In genomic region chr11:86500795-86501194, GRCm38 (mm10) we compare ENCODE assay signal across 28 mouse cellular contexts. TPM values are rescaled to one million over a fixed set of nuclear protein-coding genes. Genes with fewer than 3 reads are reported as not detected.
DNase-seq lines count a peak whose midpoint lies in the region; ATAC-seq and TF ChIP-seq lines count a peak whose summit lies in the region.
"Had no signal": no experiment of that assay in that cellular context is flagged by ENCODE, and none has a peak within 500 bp of the region (broad histone marks: within the 10 kb centered on the region; RNA-seq: fewer than 3 reads in every experiment).

No protein-coding gene starts in this region.

- no peaks in the 10 kb centered on the region for H3K9me3 ChIP-seq in ES-E14 (ENCODE audit: control insufficient read depth, insufficient read depth, low read depth, low read length)
- H3K9me3 ChIP-seq in forebrain, embryonic 14.5 days (replicated peaks; ENCODE audit: control insufficient read depth, low read length) = no peaks in the 10 kb centered on the region
- H3K9me3 ChIP-seq in midbrain, embryonic 13.5 days = no peaks in the 10 kb centered on the region
- H3K9me3 ChIP-seq: embryonic facial prominence, embryonic 10.5 days; embryonic facial prominence, embryonic 13.5 days; forebrain, embryonic 10.5 days; forebrain, embryonic 13.5 days; heart, embryonic 10.5 days; heart, embryonic 13.5 days; hindbrain, embryonic 15.5 days had no signal

- H3K9ac ChIP-seq in ES-E14 (ENCODE audit: insufficient read depth, low read depth, low read length, poor library complexity, severe bottlenecking) = no peak overlapping the region
- no peak overlapping the region for H3K9ac ChIP-seq in forebrain, embryonic 14.5 days (ENCODE audit: low read length)
- H3K9ac ChIP-seq in midbrain, embryonic 13.5 days (replicated peaks) = no peak overlapping the region
- H3K9ac ChIP-seq: embryonic facial prominence, embryonic 13.5 days; forebrain, embryonic 13.5 days; forebrain, postnatal 0 days; heart, embryonic 13.5 days; hindbrain, embryonic 15.5 days had no signal

- WGBS in forebrain, embryonic 14.5 days = 85% methylated on average over 1 of the region's 1 CpGs
- 78% methylated on average over 1 of the region's 1 CpGs for whole genome bisulfite sequencing in midbrain, embryonic 13.5 days

- H3K27me3 ChIP-seq in forebrain, embryonic 14.5 days (replicated peaks; ENCODE audit: control insufficient read depth, insufficient read depth, low read length) = no peaks in the 10 kb centered on the region
- no peaks in the 10 kb centered on the region for H3K27me3 ChIP-seq in midbrain, embryonic 13.5 days
- H3K27me3 ChIP-seq: embryonic facial prominence, embryonic 13.5 days; forebrain, embryonic 13.5 days; heart, embryonic 13.5 days; hindbrain, embryonic 15.5 days had no signal

- in situ Hi-C loops in ES-E14 (cut with MboI; ENCODE audit: low sequenced_read_pairs in 2 of 2, unreplicated experiment in 2 of 2) = no loop called here

- H3K4me1 ChIP-seq in ES-E14 (ENCODE audit: control insufficient read depth in 2 of 2, insufficient read depth in 2 of 2, low read length in 2 of 2, poor library complexity in 1 of 2) = peaks cover 3 to 6% of the 10 kb centered on the region in 2 experiments; a peak in 3 of 4 replicates
- H3K4me1 ChIP-seq in forebrain, embryonic 14.5 days (ENCODE audit: control insufficient read depth, insufficient read depth, low read length) = no peaks in the 10 kb centered on the region
- no peaks in the 10 kb centered on the region for H3K4me1 ChIP-seq in midbrain, embryonic 13.5 days (replicated peaks)
- H3K4me1 ChIP-seq: embryonic facial prominence, embryonic 10.5 days; embryonic facial prominence, embryonic 13.5 days; forebrain, embryonic 10.5 days; forebrain, embryonic 13.5 days; heart, embryonic 10.5 days; hindbrain, embryonic 15.5 days had no signal

- H3K4me3 ChIP-seq in ES-E14 (ENCODE audit: insufficient read depth in 1 of 2, low read depth in 1 of 2, low read length in 2 of 2, poor library complexity in 1 of 2, severe bottlenecking in 1 of 2) = no peak overlapping the region
- no peak overlapping the region for H3K4me3 ChIP-seq in forebrain, embryonic 14.5 days (ENCODE audit: low read depth, low read length)
- no peak overlapping the region for H3K4me3 ChIP-seq in midbrain, embryonic 13.5 days (replicated peaks)
- H3K4me3 ChIP-seq: embryonic facial prominence, embryonic 10.5 days; embryonic facial prominence, embryonic 13.5 days; forebrain, embryonic 10.5 days; forebrain, embryonic 13.5 days; gastrocnemius, adult 2 months; heart, adult 2 months; heart, embryonic 10.5 days; heart, embryonic 13.5 days; hindbrain, embryonic 15.5 days had no signal

- ATAC-seq in forebrain, embryonic 14.5 days = no peak
- ATAC-seq in midbrain, embryonic 13.5 days = no peak
- ATAC-seq: CD4-positive, CD25-positive, alpha-beta regulatory T cell, adult 4 months; forebrain, embryonic 13.5 days; forebrain, postnatal 0 days; intestine, postnatal 0 days had no signal

- DNase-seq in heart, adult 11 months = peak; percentile 16
- no peak for DNase-seq in heart, adult 18-20 months
- DNase-seq in ES-E14 (ENCODE audit: low read depth, low spot score) (no peak), ZHBTc4 (ENCODE audit: low read depth, low spot score) (peak; percentile 25)
- DNase-seq in forebrain, embryonic 14.5 days (ENCODE audit: low spot score) = no peak
- no peak for DNase-seq in spleen, adult 12 weeks (ENCODE audit: low spot score)
- DNase-seq: adrenal gland, adult 8-10 months; adrenal gland, postnatal 25 days; cerebellum, adult 18-20 months; cerebellum, adult 9-10 months; cerebellum, postnatal 14 days; forebrain, postnatal 0 days; gastrocnemius, adult 2 months; gastrocnemius, postnatal 14 days; heart, adult 2 months; heart, postnatal 14 days; heart, postnatal 4 days; kidney, adult 2 months had no signal

- H3K4me2 ChIP-seq in forebrain, embryonic 14.5 days (ENCODE audit: low read length) = no peak overlapping the region
- H3K4me2 ChIP-seq in midbrain, embryonic 13.5 days (replicated peaks) = no peak overlapping the region
- H3K4me2 ChIP-seq: embryonic facial prominence, embryonic 13.5 days; forebrain, embryonic 13.5 days; heart, embryonic 13.5 days; hindbrain, embryonic 15.5 days had no signal

- H3K27ac ChIP-seq in ES-E14 (ENCODE audit: insufficient read depth, low read depth, low read length, poor library complexity, severe bottlenecking) = peak overlapping the region; percentile 40; the same call in 1 of the 2 replicates
- H3K27ac ChIP-seq in forebrain, embryonic 14.5 days (ENCODE audit: low read depth, low read length) = no peak overlapping the region
- no peak overlapping the region for H3K27ac ChIP-seq in midbrain, embryonic 13.5 days
- H3K27ac ChIP-seq: embryonic facial prominence, embryonic 10.5 days; embryonic facial prominence, embryonic 13.5 days; forebrain, embryonic 10.5 days; forebrain, embryonic 13.5 days; gastrocnemius, adult 2 months; heart, adult 2 months; heart, embryonic 10.5 days; heart, embryonic 13.5 days; hindbrain, embryonic 15.5 days had no signal

- H3K36me3 ChIP-seq in ES-E14 (ENCODE audit: control insufficient read depth, insufficient read depth, low read length, poor library complexity, severe bottlenecking) = peaks cover 6% of the 10 kb centered on the region
- H3K36me3 ChIP-seq in forebrain, embryonic 14.5 days (ENCODE audit: control insufficient read depth, insufficient read depth, low read length) = peaks cover 46% of the 10 kb centered on the region
- H3K36me3 ChIP-seq in midbrain, embryonic 13.5 days = peaks cover 45% of the 10 kb centered on the region

TF ChIP-seq in ES-E14, 5 proteins besides CTCF, POLR2A, EP300 and RAD21:
- TF ChIP-seq CHD2 (IDR thresholded peaks at IDR 0.05; ENCODE audit: low read depth, low read length) (no peak), MAFK (IDR thresholded peaks at IDR 0.05; ENCODE audit: insufficient read depth, low read depth, low read length) (peak; percentile 78)
TF ChIP-seq in ES-E14: peak in this region for 1.

RNA-seq across cellular contexts. Expression of gene Rnft1, which starts 16.3 kb away (rescaled TPM):
- total RNA-seq in heart, adult 18-20 months (2021) = 10 to 100 TPM; 25.3 to 30.5 TPM
- 33.5 and 34.5 TPM in 2 replicates for total RNA-seq in ES-E14 (2012; rRNA removed)
- 15.7 and 19.7 TPM in 2 replicates for polyA plus RNA-seq in forebrain, embryonic 14.5 days (2014; fragmentation: Nextera tagmentation; extraction: Ambion mirVana)
- 15.0 and 19.0 TPM in 2 replicates for polyA plus RNA-seq in midbrain, embryonic 13.5 days (2015; fragmentation: Nextera tagmentation; extraction: Ambion mirVana)

RNA-seq across cellular contexts. Expression of gene Rps6kb1, which starts 43.8 kb away (rescaled TPM):
- total RNA-seq in heart, adult 18-20 months (2021) = 10 to 100 TPM; 20.0 to 22.1 TPM
- 41.4 and 43.1 TPM in 2 replicates for total RNA-seq in ES-E14 (2012; rRNA removed)
- 41.8 and 42.1 TPM in 2 replicates for polyA plus RNA-seq in forebrain, embryonic 14.5 days (2014; fragmentation: Nextera tagmentation; extraction: Ambion mirVana)
- polyA plus RNA-seq in midbrain, embryonic 13.5 days (2015; fragmentation: Nextera tagmentation; extraction: Ambion mirVana) = 56.9 and 63.2 TPM in 2 replicates

RNA-seq across cellular contexts. Expression of gene Tubd1, which starts 44.0 kb away (rescaled TPM):
- total RNA-seq in heart, adult 18-20 months (2021) = 1 to 10 TPM; 5.3 TPM
- total RNA-seq in ES-E14 (2012; rRNA removed) = 3.0 and 6.5 TPM in 2 replicates
- polyA plus RNA-seq in forebrain, embryonic 14.5 days (2014; fragmentation: Nextera tagmentation; extraction: Ambion mirVana) = 10.0 and 11.0 TPM in 2 replicates
- polyA plus RNA-seq in midbrain, embryonic 13.5 days (2015; fragmentation: Nextera tagmentation; extraction: Ambion mirVana) = 6.2 and 7.9 TPM in 2 replicates

Comparison
In these comparisons a context has a peak if more than half of its experiments do, and no peak if none do; other contexts are left out.
1. DNase-seq: peak in heart, adult 11 months (single experiment) and ZHBTc4 (single experiment); none in heart, adult 18-20 months (0 of 2), ES-E14 (single experiment), forebrain, embryonic 14.5 days (single experiment) and spleen, adult 12 weeks (single experiment).